Mouse (Mus musculus) frontal cortex, postnatal 25 days (tissue): ENCODE results near the gene Col15a1.

Source experiments
- DNase-seq, 2 experiments: peaks; one replicate each; pipeline ENCODE4 v3.0.0; 2022; ENCODE audit warnings: low spot score in 2 of 2

The Col15a1 gene

DNA sequence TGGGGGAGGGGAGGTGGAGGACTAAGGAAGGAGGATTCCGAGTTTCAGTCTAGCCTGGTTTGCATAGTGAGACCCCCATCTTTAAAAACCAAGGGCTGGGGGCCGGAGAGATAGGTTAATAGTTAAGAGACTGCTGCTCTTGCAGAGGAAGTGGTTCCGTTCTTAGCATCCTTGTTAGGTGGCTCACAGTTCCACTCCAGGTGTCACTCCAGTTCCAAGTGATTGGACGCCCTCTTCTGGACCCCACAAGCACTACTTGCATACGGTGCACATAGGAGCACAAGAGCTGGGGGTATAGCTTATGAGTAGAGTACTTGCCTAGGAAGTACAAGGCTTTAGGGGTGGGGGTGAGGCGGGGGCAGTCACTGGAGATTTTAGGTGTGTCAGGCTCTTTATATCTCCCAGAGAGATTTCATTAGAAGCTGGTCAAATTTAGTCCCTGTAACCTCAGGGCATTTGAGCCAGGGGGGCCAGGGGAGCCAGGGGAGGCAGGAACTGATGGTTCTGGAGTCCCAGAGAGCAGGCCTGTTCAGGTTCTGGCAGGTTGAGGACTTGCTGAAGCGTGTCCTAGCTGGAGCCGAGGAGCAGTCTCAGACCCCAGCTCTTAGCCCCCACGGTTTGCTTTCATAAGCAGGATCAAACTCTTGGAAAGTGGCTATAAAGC, 143.6 kb downstream of the Col15a1 start:
- no peak for DNase-seq

DNA sequence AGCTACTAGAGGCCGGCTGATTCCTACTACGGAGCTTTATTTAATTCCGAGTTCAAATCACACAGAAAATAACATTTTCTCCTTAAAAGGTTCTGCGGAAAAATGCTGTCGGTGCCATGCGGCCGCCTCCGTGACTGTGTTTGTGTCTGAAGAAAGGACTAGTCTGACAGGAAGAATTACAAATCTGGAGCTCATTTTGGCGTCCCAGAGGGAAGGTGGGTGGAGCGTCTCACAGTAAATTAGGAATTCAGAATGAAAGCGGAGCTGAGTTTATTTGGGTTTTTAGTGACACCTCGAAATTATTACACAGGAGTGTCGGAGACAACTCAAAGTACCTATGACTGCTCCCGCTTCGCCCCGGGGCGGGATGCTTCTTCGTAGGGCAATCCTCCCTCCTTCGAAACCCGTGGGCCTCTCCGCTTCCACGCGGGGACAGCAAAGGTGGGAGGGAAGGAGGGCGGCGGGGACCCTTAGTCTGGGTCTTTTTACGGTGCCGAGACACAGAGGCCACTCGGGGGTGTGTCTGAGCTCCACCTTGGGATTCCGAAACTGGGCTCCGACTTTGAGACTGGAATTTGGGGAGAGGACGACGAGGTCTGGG, 144.2 kb downstream of the Col15a1 start:
- peak; percentile 45 to 52 for DNase-seq

DNA sequence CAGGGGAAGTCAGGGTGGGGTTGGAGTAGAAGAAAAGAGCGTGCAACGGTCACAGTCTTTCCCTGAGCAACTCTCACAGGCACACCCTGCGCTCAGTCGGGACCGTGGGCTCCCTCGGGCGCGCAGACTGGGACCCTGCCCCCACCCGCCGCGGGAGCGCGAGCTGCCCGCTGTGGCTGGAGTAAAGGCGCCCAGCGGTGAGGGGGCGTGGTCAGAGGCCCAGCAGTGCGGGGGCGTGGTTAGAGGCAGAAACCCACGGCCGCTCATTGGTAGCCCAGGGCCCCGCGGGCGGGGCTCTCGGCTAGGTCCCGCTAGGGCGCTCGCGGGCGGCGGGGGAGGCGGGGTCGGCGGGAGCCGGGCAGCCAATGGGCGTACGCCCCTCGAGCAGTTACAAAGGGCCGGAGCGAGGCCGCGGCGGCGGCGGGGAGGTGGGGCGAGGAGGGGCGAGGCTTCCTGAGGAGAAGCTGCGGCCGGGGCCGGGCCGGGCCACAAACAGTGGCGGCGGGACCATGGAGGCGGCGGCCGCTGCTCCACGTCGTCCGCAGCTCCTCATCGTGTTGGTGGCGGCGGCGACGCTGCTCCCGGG, 144.9 kb downstream of the Col15a1 start, which contains the start of gene Tgfbr1:
Gene Tgfbr1, plus strand, starts transcription at position 420 of the 586 bp plus-strand sequence.
- peak; percentile 84 to 93 for DNase-seq

DNA sequence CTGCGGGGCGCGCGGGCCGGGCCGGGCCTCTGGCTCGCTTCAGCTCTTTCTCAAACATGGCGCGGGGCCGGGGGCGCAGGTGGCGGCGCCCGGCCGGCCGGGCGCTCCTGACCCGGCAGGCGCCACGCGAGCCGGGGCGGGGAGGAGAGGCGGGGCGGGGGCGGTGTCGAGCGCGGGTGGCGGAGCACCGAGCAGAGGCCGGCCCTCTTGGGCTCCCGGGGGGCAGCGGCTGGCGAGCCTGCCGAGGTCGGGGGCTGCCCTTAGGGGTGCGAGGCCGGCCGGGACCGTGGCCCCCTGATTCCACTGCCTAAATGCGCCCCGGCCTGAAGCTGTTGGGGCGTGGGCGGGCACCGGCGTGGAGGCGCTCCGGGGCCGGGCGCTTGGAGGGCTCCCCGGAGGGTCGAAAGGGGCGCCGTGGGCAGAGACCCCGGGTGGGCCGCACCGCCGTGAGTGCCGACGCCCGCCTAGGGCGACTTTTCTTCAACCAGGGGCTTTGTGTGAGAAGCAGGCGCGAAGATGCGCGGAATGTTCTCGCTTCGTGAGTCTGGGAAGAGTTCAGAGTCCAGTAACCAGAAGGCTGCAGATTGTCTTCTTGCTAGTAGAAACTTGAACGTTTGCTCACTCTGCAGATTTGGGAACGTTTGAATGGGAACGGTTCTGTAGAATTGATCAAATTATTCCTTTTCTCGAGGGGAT, 145.6 kb downstream of the Col15a1 start:
- DNase-seq, result peak in 1 of 2 experiments; percentile 14

DNA sequence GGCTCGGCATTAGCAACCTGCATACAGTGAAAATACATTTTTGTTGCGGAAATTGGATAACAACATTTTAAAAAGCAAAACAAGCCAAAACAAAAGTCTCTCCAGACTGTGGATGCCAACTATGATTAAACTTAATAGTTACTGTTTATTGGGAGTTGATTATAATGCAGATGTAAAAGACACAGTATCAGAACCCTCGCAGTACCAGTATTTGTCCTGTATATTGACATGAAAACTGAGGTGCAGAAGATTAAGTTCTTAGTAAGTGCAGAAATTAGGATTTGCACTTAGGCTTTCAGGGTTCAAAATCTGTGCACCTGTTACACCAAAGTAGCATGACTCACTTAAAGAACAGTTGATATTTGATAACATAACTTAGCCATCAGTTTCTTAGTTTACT, 146.3 kb downstream of the Col15a1 start:
- DNase-seq, result no peak

DNA sequence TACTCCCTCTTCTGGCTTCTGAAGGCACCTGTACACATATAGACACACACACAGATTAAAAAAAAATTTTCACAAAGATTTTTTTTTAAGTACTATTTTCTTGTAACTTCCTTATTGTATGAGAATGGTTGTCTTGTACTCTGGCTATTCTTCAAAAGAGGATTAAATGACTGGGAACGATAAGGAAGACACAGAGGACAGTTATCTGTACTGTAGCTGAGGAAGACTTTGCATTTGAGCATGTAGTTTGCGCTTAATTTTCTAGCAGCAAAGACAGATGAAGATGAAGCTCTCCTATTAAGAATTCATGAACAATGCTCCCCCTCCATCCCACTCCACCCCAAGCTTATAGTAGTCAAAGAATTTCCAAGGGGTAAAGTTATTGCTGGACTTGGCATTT, 154.7 kb downstream of the Col15a1 start:
- DNase-seq, result no peak
